Mouse (Mus musculus): ENCODE data around the gene Ptpro.

DNA sequence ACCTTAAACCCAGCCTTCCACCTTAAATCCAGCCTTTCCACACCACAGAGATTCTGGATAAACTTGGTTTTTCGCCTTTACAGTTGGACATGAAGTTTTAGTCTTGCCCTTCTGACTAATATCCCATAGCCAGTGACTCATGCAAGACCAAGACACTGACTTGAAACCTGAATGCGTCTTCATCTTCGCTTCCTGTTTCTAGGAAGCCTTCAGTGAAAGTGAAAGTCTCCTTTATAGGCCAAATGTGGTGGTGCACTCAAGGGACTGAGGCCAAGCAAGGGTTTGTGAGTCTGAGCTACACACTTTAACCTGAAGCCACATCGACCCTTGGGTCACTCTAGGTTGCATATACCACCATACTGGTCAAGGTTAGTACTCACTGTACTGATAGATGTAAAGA, 50.4 kb downstream of the Ptpro start:
- no peak for TF ChIP-seq POLR2A (IDR thresholded peaks at IDR 0.05; ENCODE audit: low read depth, low read length)
- no peak for TF ChIP-seq CTCF (IDR thresholded peaks at IDR 0.05; ENCODE audit: borderline replicate concordance, insufficient read depth, low read length)

Measured in embryonic fibroblast, embryonic 13.5 days (primary cell).